Mouse (Mus musculus) cerebellum, postnatal 25 days (tissue): ENCODE data around the gene Gdpd2.

Experiments used
- DNase-seq, 2 experiments: peaks; one replicate each; pipeline ENCODE4 v3.0.0; 2021; ENCODE audit warnings: mixed read lengths in 2 of 2

The Gdpd2 gene

GRCm38 (mm10) chrX:100777655-100778234, 48.1 kb downstream of the Gdpd2 start:
- peak in 1 of 2 experiments; percentile 12 for DNase-seq

- peak in 1 of 2 experiments; percentile 21 for DNase-seq
Measured at GRCm38 (mm10) chrX:100778397-100778796, 48.7 kb downstream of the Gdpd2 start.
